Mouse (Mus musculus): ENCODE results near the gene Mxd3.

Gene Mxd3

GRCm38 (mm10) chr13:55329683-55330566, at the start of gene Mxd3:
Mxd3 (minus strand) TSS chr13:55329823.
- DNase-seq (ENCODE audit: low read depth): peak; percentile 79

- no peak for DNase-seq (ENCODE audit: low read depth)
Observed at GRCm38 (mm10) chr13:55378907-55379580, 49.4 kb upstream of the Mxd3 start.

GRCm38 (mm10) chr13:55375877-55376276, 46.3 kb upstream of the Mxd3 start:
- no peak for DNase-seq (ENCODE audit: low read depth)

GRCm38 (mm10) chr13:55374206-55374924, 44.7 kb upstream of the Mxd3 start:
- DNase-seq (ENCODE audit: low read depth): no peak

- no peak for DNase-seq (ENCODE audit: low read depth)
Observed at GRCm38 (mm10) chr13:55371740-55372139, 42.1 kb upstream of the Mxd3 start.

- no peak for DNase-seq (ENCODE audit: low read depth)
Observed at GRCm38 (mm10) chr13:55371007-55371681, 41.5 kb upstream of the Mxd3 start.

GRCm38 (mm10) chr13:55370234-55370633, 40.6 kb upstream of the Mxd3 start:
- no peak for DNase-seq (ENCODE audit: low read depth)

- peak; percentile 56 for DNase-seq (ENCODE audit: low read depth)
Observed at GRCm38 (mm10) chr13:55369531-55370114, 40.0 kb upstream of the Mxd3 start, which contains the start of gene Rgs14. Rgs14 (plus strand) TSS chr13:55369732.

- no peak for DNase-seq (ENCODE audit: low read depth)
Observed at GRCm38 (mm10) chr13:55368401-55368800, 38.8 kb upstream of the Mxd3 start.

GRCm38 (mm10) chr13:55362453-55363060, 32.9 kb upstream of the Mxd3 start, which contains the start of gene Lman2:
Lman2 (minus strand) TSS chr13:55362783.
- DNase-seq (ENCODE audit: low read depth): peak; percentile 93

- DNase-seq (ENCODE audit: low read depth): no peak
Observed at GRCm38 (mm10) chr13:55361974-55362452, 32.4 kb upstream of the Mxd3 start.

GRCm38 (mm10) chr13:55361145-55361544, 31.5 kb upstream of the Mxd3 start:
- DNase-seq (ENCODE audit: low read depth): no peak

GRCm38 (mm10) chr13:55346745-55347144, 17.1 kb upstream of the Mxd3 start:
- DNase-seq (ENCODE audit: low read depth): no peak

GRCm38 (mm10) chr13:55344286-55344685, 14.7 kb upstream of the Mxd3 start:
- no peak for DNase-seq (ENCODE audit: low read depth)

GRCm38 (mm10) chr13:55342469-55342868, 12.8 kb upstream of the Mxd3 start:
- no peak for DNase-seq (ENCODE audit: low read depth)

GRCm38 (mm10) chr13:55339259-55339658, 9.6 kb upstream of the Mxd3 start:
- DNase-seq (ENCODE audit: low read depth): no peak

- DNase-seq (ENCODE audit: low read depth): no peak
Observed at GRCm38 (mm10) chr13:55338131-55339054, 8.8 kb upstream of the Mxd3 start.

- no peak for DNase-seq (ENCODE audit: low read depth)
Observed at GRCm38 (mm10) chr13:55337341-55337975, 7.8 kb upstream of the Mxd3 start.

GRCm38 (mm10) chr13:55335701-55336100, 6.1 kb upstream of the Mxd3 start:
- no peak for DNase-seq (ENCODE audit: low read depth)
